Mouse (Mus musculus) neural tube, embryonic 13.5 days (tissue): Measurements from ENCODE around the gene Ntng1. TPM values are rescaled to one million over a fixed set of nuclear protein-coding genes. Genes with fewer than 3 reads are reported as not detected.

Source experiments
- ATAC-seq: fragments of 200-750 bp; cut with Nextera tagmentation; 2 replicates; pipeline ENCODE4 v1.8.0; 2017; ENCODE audit warnings: low read depth, mild to moderate bottlenecking, moderate TSS enrichment, moderate library complexity
- H3K27ac ChIP-seq: fragments of 300-500 bp; sonication (generic); replicated peaks from 2 replicates; pipeline ENCODE4 v1.5.1; 2015; ENCODE audit warnings: moderate library complexity, mild to moderate bottlenecking, inconsistent platforms
- H3K27me3 ChIP-seq: fragments of 300-500 bp; sonication (generic); 2 replicates; pipeline ENCODE4 v1.6.1; 2015; ENCODE audit warnings: mild to moderate bottlenecking, inconsistent platforms
- H3K36me3 ChIP-seq: fragments of 300-500 bp; sonication (generic); 2 replicates; pipeline ENCODE4 v1.6.1; 2015; ENCODE audit warnings: mild to moderate bottlenecking, inconsistent platforms
- H3K4me1 ChIP-seq: fragments of 300-500 bp; sonication (generic); replicated peaks from 2 replicates; pipeline ENCODE4 v1.6.1; 2015; ENCODE audit warnings: inconsistent platforms
- H3K4me2 ChIP-seq: fragments of 300-500 bp; sonication (generic); 2 replicates; pipeline ENCODE4 v1.6.1; 2015; ENCODE audit warnings: inconsistent platforms, mild to moderate bottlenecking, moderate library complexity
- H3K4me3 ChIP-seq: fragments of 300-500 bp; sonication (generic); 2 replicates; pipeline ENCODE4 v1.5.1; 2015; ENCODE audit warnings: mild to moderate bottlenecking, inconsistent platforms
- H3K9ac ChIP-seq: fragments of 300-500 bp; sonication (generic); 2 replicates; pipeline ENCODE4 v1.6.1; 2015; ENCODE audit warnings: moderate library complexity, mild to moderate bottlenecking, inconsistent platforms
- H3K9me3 ChIP-seq: fragments of 300-500 bp; sonication (generic); 2 replicates; pipeline ENCODE4 v1.6.1; 2016; ENCODE audit warnings: inconsistent platforms
- WGBS: fragments of 180-500 bp; shearing (Covaris S2); methylation state at CpG from one replicate; pipeline ENCODE4 v1.1.7; 2015; 5-methylcytosine and 5-hydroxymethylcytosine counted together
- polyA plus RNA-seq: library from polyadenylated mRNA; unstranded; fragments of >200 nt; fragmentation: Nextera tagmentation; extraction: Ambion mirVana; gene quantifications from 2 replicates; pipeline ENCODE4 v1.2.1, GENCODE M21; 2015

The Ntng1 gene
- 13.7 and 15.6 TPM in 2 replicates for polyA plus RNA-seq

GRCm38 (mm10) chr3:110143206-110144061 is at the start of gene Ntng1:
Ntng1 (minus strand) TSS chr3:110144011.
- Histone ChIP-seq H3K27ac (peak within 1 kb of the TSS; percentile 77), H3K4me3 (peak within 1 kb of the TSS; percentile 77), H3K4me2 (peak within 1 kb of the TSS; percentile 98), H3K36me3 (no peaks in the 10 kb centered on the region), H3K4me1 (peaks cover 5% of the 10 kb centered on the region; the same call in 1 of the 2 replicates), H3K27me3 (peaks cover 19% of the 10 kb centered on the region), H3K9ac (peak within 1 kb of the TSS; percentile 87), H3K9me3 (no peaks in the 10 kb centered on the region)
- under 1% methylated on average over 52 of the region's 52 CpGs for WGBS
- peak; percentile 58 for ATAC-seq

- no peaks in the 10 kb centered on the region for H3K9me3 ChIP-seq
- H3K27me3 ChIP-seq = no peaks in the 10 kb centered on the region
- WGBS = 89% methylated on average over 5 of the region's 5 CpGs
- no peak overlapping the region for H3K4me3 ChIP-seq
- no peak overlapping the region for H3K4me2 ChIP-seq
- H3K9ac ChIP-seq = no peak overlapping the region
- H3K4me1 ChIP-seq = no peaks in the 10 kb centered on the region
- ATAC-seq = no peak
- no peaks in the 10 kb centered on the region for H3K36me3 ChIP-seq
- H3K27ac ChIP-seq = no peak overlapping the region
Observed at GRCm38 (mm10) chr3:110187401-110187948, 43.7 kb upstream of the Ntng1 start.

DNA sequence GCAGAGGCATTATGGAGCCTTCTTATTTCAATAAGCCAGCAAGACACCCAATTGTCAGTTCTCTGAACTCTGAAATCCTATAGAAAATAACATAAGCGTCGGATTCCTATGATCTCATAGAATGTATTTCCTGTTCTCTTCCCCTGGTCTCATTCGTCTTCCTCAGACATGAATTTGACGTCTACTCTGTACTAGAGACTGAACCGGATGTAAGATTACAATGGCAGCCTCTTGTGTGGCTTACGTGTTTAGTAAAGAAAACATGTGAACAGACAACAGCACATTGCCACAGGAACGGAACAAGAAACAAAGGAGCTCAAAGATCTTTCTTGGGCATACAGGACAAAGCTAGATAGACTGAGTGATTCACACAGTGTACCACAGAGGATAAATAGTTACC is 5.3 kb upstream of the Ntng1 start:
- no peaks in the 10 kb centered on the region for H3K9me3 ChIP-seq
- H3K4me2 ChIP-seq = no peak overlapping the region
- H3K27ac ChIP-seq = no peak overlapping the region
- ATAC-seq = no peak
- no peaks in the 10 kb centered on the region for H3K4me1 ChIP-seq
- 82% methylated on average over 7 of the region's 7 CpGs for WGBS
- no peak overlapping the region for H3K4me3 ChIP-seq
- no peaks in the 10 kb centered on the region for H3K36me3 ChIP-seq
- H3K9ac ChIP-seq = no peak overlapping the region
- H3K27me3 ChIP-seq = peaks cover 15% of the 10 kb centered on the region

DNA sequence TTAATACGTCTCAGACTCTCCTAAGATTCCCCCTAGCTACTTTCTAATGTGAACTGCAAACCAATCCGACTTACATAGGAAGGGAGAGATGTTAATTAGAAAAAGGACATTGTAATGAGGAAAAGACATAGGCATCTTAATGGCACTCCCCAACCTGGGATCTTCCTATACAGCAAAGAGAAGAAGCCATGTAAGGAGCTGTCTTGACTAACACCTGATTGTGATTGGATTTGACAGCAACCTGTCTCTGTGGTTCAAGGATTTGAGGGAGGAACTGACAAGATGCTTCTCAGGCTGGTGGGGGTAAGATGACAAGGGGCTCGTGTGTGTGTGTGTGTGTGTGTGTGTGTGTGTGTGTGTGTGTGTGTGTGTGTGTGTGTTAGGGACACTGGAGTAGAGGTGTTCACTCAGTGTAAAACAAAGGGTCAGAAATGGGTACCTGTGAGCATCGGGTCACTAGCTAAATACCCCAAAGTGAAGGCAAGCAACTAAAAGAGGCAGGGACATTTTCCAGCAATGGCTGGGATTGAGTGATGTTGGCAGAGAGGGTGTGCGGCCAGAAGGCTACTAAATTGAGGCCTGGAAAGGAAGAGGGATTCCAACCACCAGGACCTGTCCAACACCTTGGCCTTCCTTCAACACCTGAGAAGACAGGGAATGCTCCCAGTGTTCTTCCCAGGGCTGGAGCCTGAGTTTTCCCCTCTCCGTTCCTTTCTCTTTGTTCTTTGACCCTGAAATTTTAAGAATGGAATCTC is 667 bp upstream of the Ntng1 start:
- Histone ChIP-seq H3K4me1 (peaks cover 5% of the 10 kb centered on the region; the same call in 1 of the 2 replicates), H3K27me3 (peaks cover 19% of the 10 kb centered on the region), H3K9me3 (no peaks in the 10 kb centered on the region), H3K4me3 (peak overlapping the region; percentile 77), H3K4me2 (peak overlapping the region; percentile 98), H3K36me3 (no peaks in the 10 kb centered on the region), H3K9ac (no peak overlapping the region; the same call in 1 of the 2 replicates), H3K27ac (no peak overlapping the region)
- WGBS = 46% methylated on average over 6 of the region's 6 CpGs
- ATAC-seq = no peak

- peak overlapping the region; percentile 77 for H3K4me3 ChIP-seq
- H3K9ac ChIP-seq = peak overlapping the region; percentile 87
- no peaks in the 10 kb centered on the region for H3K9me3 ChIP-seq
- ATAC-seq = peak; percentile 79
- H3K27ac ChIP-seq = peak overlapping the region; percentile 77
- peak overlapping the region; percentile 98 for H3K4me2 ChIP-seq
- no peaks in the 10 kb centered on the region for H3K36me3 ChIP-seq
- H3K4me1 ChIP-seq = peaks cover 9% of the 10 kb centered on the region; the same call in 1 of the 2 replicates
- under 1% methylated on average over 68 of the region's 77 CpGs for WGBS
- peaks cover 19% of the 10 kb centered on the region for H3K27me3 ChIP-seq
Observed at GRCm38 (mm10) chr3:110142314-110143205, 1.3 kb downstream of the Ntng1 start.

DNA sequence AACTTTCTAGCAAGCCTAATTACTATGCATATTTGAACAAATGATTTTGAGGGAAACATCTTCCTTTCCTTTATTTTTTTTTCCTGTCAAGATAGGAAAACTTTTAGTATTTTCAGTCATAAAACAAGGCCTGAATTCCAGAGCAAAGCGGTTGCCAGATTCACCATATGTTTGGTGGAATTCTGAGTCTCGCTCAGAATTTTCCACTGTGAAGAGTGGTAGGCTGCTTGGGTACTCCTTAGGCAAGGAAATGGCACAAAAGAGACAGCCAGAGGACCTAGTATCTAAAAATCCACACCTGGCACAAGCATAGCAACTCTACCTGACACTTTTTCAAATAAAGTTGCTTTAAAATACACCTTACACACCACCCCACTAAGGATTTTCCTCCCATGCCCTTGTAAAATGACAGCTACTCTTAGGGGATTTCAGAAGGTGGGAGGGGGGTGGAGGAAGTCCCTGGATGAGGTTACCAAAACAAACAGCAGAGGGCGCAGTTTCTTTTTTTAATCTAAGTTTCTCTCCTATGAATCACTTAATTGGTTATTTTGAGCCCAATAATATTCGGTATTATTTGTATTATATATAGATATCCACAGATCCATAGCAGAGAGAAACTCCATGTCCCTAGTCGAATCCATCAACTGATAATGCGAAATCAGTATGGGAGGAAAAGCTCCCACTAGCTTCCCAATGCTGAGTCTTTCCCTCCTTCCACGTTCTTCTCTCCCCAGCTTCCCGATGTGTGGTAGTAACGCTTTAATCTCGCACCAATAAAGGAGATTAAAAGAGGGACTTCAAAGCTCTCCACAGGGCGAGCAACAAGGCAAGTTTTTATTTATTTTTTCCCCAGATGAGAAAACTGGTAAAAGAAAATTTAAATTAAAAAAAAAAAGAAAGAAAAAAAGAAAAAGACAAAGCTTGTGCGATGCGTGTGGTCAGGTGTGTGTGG is 2.2 kb downstream of the Ntng1 start:
- 2% methylated on average over 13 of the region's 13 CpGs for WGBS
- peak; percentile 51; the same call in 1 of the 2 replicates for ATAC-seq
- H3K27me3 ChIP-seq = peaks cover 19% of the 10 kb centered on the region
- no peaks in the 10 kb centered on the region for H3K36me3 ChIP-seq
- no peaks in the 10 kb centered on the region for H3K9me3 ChIP-seq
- peak overlapping the region; percentile 77 for H3K4me3 ChIP-seq
- H3K4me2 ChIP-seq = peak overlapping the region; percentile 98
- peak overlapping the region; percentile 87 for H3K9ac ChIP-seq
- H3K4me1 ChIP-seq = peaks cover 9% of the 10 kb centered on the region; the same call in 1 of the 2 replicates
- H3K27ac ChIP-seq = peak overlapping the region; percentile 77; the same call in 1 of the 2 replicates

DNA sequence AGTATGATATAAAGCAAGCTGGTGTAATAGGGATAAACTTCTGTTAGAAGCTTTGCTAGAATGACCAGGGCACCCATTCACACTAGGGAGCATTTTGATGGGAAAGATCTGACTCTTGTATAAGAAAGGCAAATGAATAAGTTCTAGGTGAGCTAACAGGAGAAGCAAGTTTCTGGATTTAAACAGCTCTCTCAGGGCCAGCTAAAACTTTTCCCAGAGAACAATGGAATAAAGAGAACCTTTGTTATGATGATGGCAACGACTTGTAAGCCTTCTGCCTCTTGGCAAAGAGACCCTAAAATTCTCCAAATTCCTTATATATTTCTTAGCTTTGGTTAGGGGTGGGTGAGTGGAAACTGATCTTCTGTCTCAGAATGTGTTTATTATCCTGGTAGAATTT is 7.7 kb downstream of the Ntng1 start:
- 4% methylated on average over 1 of the region's 1 CpGs for WGBS

GRCm38 (mm10) chr3:110133150-110133549 is 10.7 kb downstream of the Ntng1 start:
- Histone ChIP-seq H3K9me3 (no peaks in the 10 kb centered on the region), H3K27me3 (no peaks in the 10 kb centered on the region), H3K27ac (no peak overlapping the region), H3K4me2 (no peak overlapping the region), H3K36me3 (no peaks in the 10 kb centered on the region), H3K4me1 (peaks cover 27% of the 10 kb centered on the region), H3K4me3 (no peak overlapping the region), H3K9ac (no peak overlapping the region)
- 83% methylated on average over 9 of the region's 9 CpGs for WGBS
- no peak for ATAC-seq

More for the DNA sequence above, 7.7 kb downstream of the Ntng1 start:
- H3K27ac ChIP-seq = no peak overlapping the region
- H3K4me3 ChIP-seq = no peak overlapping the region
- H3K9me3 ChIP-seq = no peaks in the 10 kb centered on the region
- no peak overlapping the region for H3K9ac ChIP-seq
- no peak for ATAC-seq
- H3K27me3 ChIP-seq = no peaks in the 10 kb centered on the region
- peaks cover 27% of the 10 kb centered on the region for H3K4me1 ChIP-seq
- no peak overlapping the region for H3K4me2 ChIP-seq
- H3K36me3 ChIP-seq = no peaks in the 10 kb centered on the region

DNA sequence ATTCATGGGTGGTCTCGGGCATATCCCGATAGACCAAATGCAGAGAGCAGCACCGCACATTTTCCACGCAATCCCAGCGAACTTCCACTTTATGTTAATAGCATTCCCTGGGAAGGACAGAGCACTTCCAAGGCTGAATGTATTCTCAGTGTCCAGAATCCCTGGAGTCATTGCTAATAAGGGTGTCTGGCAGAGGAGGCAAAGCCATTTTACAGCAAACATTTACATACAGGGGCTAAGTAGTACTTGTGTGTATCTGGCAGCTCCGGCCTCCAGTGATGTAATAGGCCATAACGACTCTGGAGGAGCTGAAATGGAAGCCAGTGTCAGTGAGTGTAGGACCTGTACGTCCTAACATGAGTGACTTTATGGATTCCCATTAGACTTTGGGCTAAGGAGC is 11.5 kb downstream of the Ntng1 start:
- H3K4me3 ChIP-seq = no peak overlapping the region
- 45% methylated on average over 8 of the region's 8 CpGs for WGBS
- ATAC-seq = peak; percentile 57
- peak overlapping the region; percentile 9; the same call in 1 of the 2 replicates for H3K4me2 ChIP-seq
- no peaks in the 10 kb centered on the region for H3K27me3 ChIP-seq
- no peaks in the 10 kb centered on the region for H3K36me3 ChIP-seq
- H3K4me1 ChIP-seq = peaks cover 24% of the 10 kb centered on the region
- no peak overlapping the region; the same call in 1 of the 2 replicates for H3K27ac ChIP-seq
- no peak overlapping the region for H3K9ac ChIP-seq
- H3K9me3 ChIP-seq = no peaks in the 10 kb centered on the region

- peak; percentile 77 for ATAC-seq
- Histone ChIP-seq H3K27ac (peak overlapping the region; percentile 47; the same call in 1 of the 2 replicates), H3K4me2 (peak overlapping the region; percentile 47), H3K4me1 (peaks cover 24% of the 10 kb centered on the region), H3K4me3 (peak overlapping the region; percentile 22), H3K36me3 (no peaks in the 10 kb centered on the region), H3K9me3 (no peaks in the 10 kb centered on the region), H3K27me3 (no peaks in the 10 kb centered on the region), H3K9ac (peak overlapping the region; percentile 56)
- 42% methylated on average over 18 of the region's 18 CpGs for WGBS
Observed at GRCm38 (mm10) chr3:110131043-110131891, 12.5 kb downstream of the Ntng1 start.
